Mouse (Mus musculus): ENCODE data around the gene Hoxb1.
A peak's percentile ranks its signal among the peaks of the same experiment; 100 is the strongest.

Hoxb1 gene

GRCm38 (mm10) chr11:96404016-96404604, 38.6 kb downstream of the Hoxb1 start:
- DNase-seq (ENCODE audit: low spot score in 2 of 2): no peak

GRCm38 (mm10) chr11:96404831-96405230, 39.3 kb downstream of the Hoxb1 start:
- DNase-seq (ENCODE audit: low spot score in 2 of 2): no peak

- no peak for DNase-seq (ENCODE audit: low spot score in 2 of 2)
Measured at GRCm38 (mm10) chr11:96405541-96405940, 40.0 kb downstream of the Hoxb1 start.

- peak in 1 of 2 experiments; percentile 7 for DNase-seq (ENCODE audit: low spot score in 2 of 2)
Measured at GRCm38 (mm10) chr11:96407191-96408072, 41.9 kb downstream of the Hoxb1 start.

GRCm38 (mm10) chr11:96408234-96409010, 42.9 kb downstream of the Hoxb1 start:
- DNase-seq (ENCODE audit: low spot score in 2 of 2): no peak

- DNase-seq (ENCODE audit: low spot score in 2 of 2): no peak
Measured at GRCm38 (mm10) chr11:96411019-96411418, 45.5 kb downstream of the Hoxb1 start.

GRCm38 (mm10) chr11:96411934-96412333, 46.4 kb downstream of the Hoxb1 start:
- no peak for DNase-seq (ENCODE audit: low spot score in 2 of 2)

GRCm38 (mm10) chr11:96412941-96413491, 47.5 kb downstream of the Hoxb1 start:
- DNase-seq (ENCODE audit: low spot score in 2 of 2): no peak

GRCm38 (mm10) chr11:96413527-96413926, 48.0 kb downstream of the Hoxb1 start:
- peak in 1 of 2 experiments; percentile 13 for DNase-seq (ENCODE audit: low spot score in 2 of 2)

GRCm38 (mm10) chr11:96414002-96414401, 48.5 kb downstream of the Hoxb1 start:
- DNase-seq (ENCODE audit: low spot score in 2 of 2): no peak

Measured in left cerebral cortex, adult 9 months (tissue).